Mouse (Mus musculus): ENCODE results near the gene Cmtr1.

Cmtr1 gene

DNA sequence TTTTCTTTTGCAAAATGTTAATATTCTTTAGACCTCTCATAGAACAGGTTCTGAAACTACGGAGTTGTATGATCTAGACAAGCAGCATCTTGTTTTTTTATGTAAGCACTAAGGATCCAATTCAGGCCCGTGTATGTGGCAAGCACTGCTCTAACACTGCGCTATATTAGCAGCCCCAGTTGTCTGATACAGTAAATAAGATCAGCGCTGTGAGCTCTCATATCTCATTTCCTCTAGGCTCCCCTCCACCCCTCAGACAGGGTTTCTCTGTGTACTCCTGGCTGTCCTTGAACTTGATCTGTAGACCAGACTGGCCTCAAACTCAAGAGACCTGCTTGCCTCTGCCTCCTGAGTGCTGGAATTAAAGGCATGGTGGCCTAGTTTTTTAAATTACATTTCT is 8.6 kb downstream of the Cmtr1 start:
- no peak for DNase-seq (ENCODE audit: inconsistent ontology term)

DNA sequence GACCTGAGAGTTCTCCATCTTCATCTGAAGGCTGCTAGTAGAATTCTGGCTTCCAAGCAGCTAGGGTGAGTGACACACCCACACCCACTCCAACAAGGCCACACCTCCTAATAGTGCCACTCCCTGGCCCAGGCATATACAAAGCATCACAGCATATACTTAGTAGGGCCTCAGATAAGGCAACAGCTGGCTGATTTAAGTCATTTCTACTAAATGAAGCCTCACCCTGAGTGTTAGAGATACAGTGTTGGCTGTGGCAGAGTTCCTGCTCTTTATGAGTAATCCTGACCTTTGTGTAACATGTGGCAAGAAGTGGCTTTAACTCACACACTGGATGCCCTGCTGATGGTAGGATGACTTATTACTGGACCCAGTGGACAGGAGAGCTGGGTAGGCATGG is 9.5 kb downstream of the Cmtr1 start:
- DNase-seq (ENCODE audit: inconsistent ontology term) = peak; percentile 18

DNA sequence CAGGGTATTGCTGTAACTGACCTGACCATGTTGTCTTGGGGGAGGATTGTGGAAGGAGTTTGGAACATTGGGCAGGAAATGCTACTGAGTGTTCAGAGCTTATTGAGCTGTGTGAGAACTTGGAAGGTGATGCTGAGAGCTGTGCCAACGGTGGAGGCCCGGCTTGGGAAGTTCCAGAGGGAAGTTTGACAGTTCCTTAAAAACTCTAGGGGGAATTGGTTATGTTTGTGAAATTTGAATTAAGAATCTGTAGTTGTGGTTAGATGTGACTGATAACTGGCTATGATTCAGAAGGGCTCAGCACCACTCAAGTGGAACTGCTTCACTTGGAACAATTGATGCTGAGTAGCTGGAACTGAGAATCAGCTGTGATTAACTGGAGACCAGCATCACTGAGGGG is 10.6 kb downstream of the Cmtr1 start:
- peak; percentile 69 for DNase-seq (ENCODE audit: inconsistent ontology term)

DNA sequence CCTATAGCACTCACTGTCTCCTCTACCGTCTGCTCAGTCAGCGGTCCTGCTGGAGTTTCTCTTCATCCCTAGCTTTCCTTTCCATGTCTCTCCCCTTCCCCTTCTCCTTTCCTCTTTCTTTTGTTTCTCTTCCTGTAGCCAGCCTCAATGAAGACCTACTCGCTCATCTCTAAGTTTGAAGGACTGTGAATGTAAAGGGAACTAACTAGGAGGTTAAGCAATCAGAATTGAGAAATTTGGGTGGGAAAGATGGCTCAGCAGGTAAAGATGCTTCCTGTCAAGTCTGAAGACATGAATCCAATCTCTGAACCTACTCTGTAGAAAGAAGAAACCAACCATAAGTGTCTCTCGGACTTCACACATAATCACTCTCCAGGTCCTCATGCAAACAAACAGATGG is 12.9 kb downstream of the Cmtr1 start:
- no peak for DNase-seq (ENCODE audit: inconsistent ontology term)

DNA sequence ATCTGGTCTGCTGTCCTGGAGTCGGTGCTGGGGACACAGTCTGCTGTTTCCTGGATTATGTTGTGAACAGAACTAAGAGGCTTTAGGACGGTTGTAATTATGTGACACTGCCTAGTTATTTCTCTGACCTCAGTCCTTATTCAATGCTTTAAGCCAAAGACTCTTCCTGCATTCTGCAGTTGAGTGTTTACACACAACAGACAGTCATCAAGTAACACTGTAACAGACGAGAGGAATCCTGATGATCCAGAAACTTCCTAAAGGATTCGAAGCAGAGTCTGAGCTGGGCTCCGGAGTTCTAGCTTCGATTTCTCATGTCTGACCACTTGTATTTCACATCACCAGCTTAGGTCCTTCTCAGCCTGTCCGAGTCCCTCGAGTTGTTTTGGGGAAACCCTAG is 18.1 kb downstream of the Cmtr1 start:
- no peak for DNase-seq (ENCODE audit: inconsistent ontology term)

DNA sequence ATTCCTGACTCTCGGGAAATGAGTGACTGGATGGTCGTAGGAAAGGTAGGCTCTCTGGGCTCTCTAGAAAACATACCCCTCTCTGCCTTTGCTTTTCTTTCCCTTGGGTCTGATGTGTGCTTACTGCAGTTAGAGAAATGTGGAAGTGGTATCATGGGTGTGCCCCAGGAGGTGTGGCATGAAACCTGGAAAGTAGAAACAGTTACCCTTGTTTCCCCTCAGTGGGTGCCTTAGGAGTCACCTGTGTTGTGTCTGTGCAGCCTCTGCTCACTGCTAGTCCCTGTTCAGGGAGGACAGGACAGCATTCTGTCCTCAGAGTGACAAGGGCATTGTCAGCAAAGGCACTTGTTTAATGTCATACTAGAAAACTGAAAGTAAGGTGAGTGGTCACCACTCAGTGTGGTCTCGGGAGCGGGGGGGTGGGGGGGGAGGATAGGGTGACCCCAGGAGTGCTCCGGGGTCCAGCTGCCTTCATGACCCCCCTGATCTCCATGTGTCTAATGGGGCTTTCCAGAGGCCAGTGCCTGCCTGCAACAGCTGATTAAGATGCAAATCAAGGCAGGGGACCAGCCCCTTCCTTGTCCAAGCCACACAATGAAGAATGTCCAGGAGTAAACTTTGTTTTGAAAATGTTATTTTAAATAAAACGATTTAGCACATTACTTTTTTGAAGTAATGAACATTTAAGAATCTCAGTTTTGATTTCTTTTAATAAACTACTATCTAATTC is 18.8 kb downstream of the Cmtr1 start:
- no peak for DNase-seq (ENCODE audit: inconsistent ontology term)

DNA sequence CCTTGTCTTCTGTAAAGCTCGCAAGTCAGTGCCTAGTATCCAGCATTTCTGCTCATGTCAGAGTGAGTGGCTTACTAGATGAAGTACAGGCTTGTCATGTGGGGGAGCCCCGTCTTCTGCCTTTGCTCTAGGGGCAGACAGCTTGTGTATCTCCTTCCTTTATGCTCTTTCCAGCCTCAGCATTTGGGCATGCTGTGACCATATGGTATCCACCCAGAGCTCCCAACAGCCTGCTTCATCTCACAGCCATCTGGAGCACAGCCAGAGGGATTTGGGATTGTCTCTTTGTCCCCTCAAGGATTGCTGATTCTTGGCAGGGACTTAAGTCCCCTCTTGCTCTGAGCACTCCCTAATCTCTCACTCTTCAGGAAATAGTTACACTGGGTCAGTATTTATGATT is 19.8 kb downstream of the Cmtr1 start:
- DNase-seq (ENCODE audit: inconsistent ontology term) = no peak

DNA sequence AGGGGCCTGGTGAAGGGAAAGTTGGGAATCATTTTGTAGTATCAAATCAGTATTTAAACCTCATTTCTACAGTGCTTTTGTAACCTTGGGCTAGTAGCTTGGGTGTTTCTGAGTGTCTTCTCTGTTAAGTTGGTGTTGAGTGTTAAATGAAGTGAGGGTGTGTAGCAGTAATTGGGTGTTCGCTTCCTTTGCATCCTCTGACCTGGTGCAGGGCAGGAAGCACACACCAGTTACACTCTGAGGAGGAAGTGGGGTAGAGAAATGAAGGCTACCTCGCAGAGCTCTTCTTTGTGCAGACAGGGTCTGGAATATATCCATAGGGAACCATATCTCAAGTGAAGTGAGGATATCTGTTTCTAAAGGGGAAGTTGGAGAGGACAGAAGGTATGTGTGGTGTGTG is 20.5 kb downstream of the Cmtr1 start:
- no peak for DNase-seq (ENCODE audit: inconsistent ontology term)

DNA sequence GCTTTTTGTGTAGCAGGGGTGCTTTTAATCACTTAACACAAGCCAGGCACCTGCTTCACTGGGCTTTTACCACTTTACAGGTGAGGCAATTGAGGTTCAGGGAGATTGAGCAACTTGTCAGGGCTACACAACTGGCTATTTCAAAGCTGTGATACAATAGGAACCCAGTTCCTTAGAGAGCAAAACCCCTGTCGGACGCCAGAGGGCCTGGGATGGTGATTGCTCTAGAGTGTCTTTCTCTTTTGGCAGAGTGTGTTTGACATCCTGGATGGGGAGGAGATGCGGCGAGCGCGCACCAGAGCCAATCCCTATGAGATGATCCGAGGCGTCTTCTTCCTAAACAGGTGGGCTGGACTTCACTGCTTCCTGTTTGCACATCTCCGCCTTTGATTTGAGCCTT is 21.3 kb downstream of the Cmtr1 start:
- DNase-seq (ENCODE audit: inconsistent ontology term) = no peak

DNA sequence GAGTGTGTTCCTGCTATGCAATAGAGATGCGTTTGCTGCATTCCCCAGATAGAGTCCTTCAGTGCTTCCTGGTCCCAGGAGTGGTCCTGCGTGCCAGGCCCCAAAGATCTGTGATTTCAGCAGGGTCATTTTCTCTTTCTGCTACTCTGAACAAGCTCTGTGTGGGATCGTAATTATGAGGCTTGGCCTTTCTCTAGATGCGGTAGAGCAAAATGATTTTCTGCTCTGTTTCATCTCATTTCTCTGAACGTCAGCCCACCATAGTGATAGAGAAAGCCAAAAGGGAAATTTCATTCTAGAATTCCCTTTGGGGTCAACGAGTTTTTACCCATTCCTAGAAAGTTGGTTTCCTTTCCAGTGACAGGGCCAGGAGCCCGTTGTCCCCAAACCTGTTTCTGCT is 21.9 kb downstream of the Cmtr1 start:
- DNase-seq (ENCODE audit: inconsistent ontology term) = peak; percentile 87

DNA sequence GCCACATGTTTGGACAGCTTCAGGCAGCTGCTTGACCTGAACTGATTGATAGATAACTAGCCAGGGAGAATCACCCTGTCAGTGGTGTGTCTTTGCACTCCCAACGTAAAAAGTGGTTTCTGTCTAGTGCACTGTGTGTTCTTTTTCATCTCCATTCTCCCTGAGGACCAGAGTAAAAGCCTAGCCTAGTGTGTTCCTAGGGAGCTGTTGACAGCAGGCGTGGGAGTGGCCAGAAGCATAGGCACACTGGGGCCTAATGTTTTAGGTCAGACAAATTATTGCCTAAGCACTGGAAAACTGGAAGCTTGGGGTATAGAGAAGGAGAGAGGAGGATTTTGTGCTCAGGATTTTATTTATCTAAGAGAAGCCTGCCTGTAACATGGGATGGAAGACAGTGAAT is 22.7 kb downstream of the Cmtr1 start:
- DNase-seq (ENCODE audit: inconsistent ontology term) = no peak

DNA sequence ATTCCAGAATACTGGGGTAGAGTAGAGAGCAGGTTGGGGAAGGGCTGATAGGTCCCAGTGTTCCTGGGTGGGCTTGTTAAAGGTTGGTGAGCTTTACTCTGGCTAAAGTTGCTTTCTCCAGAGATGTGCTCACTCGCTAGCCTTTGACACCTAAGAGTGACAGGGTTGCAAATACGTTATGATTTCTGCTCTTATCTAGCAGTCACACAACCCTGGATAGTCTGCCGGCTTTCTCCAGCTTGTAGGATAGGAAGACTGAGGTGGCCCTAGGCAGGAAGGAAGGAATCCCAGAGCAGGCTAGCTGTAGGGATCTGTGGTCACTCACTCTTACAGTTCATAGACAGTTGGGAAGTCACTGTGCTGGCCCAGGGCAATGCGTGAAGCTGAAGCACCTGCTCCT is 23.9 kb downstream of the Cmtr1 start:
- no peak for DNase-seq (ENCODE audit: inconsistent ontology term)

DNA sequence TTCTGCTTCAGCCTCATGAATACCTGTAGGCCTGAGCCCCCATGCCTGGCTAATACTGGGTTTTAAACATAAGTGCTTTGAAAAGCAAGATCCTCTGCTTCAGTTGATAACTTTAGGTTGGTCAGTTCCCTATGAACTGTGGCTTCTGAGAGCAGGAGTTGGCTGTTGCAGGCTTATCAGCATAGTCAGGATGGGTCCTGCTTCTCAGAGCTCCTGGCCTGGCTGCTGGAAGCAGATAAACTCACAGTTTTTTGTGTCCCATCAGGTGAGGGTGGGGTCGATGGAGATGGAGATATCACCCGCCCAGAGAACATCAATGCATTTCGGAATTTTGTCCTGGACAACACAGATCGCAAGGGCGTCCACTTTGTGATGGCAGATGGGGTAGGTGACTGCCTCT is 26.4 kb downstream of the Cmtr1 start:
- DNase-seq (ENCODE audit: inconsistent ontology term) = no peak

DNA sequence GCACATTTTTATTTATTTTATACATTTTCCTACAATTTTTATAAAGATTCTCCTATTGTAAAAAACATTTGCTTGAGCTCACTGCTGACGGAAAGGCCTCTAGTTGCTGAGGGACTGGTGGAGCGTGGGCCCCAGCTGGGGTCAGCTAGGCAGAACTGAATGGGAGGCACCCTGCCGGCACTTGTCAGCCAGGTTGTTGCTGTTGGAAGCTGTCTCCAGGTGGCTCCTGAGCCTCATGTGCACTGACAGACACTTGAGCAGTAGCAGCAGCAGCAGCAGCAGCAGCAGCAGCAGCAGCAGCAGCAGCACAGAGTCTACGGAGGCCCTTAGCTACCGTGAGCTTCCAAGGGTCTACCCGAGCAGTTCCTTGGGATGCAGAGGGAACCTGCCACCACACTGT is 27.0 kb downstream of the Cmtr1 start:
- no peak for DNase-seq (ENCODE audit: inconsistent ontology term)

DNA sequence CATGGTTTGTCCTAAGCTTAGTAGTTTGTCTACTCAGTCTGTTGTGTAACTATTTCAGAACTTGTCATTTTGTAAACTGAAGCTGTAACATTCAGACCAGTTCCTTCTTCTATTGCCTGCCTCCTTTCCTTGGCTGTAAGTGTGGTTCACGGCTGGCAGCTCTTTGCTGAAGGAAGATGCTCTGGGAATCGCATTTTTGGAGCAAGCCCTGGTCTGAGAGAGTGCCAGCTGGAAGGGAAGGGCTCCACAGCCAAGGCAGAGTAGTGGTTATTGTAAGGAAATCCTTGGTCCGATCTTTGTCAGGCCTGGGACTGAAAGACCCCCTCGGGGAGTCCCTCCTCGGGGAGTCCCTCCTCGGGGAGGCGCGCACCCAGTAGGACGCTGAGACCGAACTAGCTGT is 28.2 kb downstream of the Cmtr1 start:
- DNase-seq (ENCODE audit: inconsistent ontology term) = no peak

DNA sequence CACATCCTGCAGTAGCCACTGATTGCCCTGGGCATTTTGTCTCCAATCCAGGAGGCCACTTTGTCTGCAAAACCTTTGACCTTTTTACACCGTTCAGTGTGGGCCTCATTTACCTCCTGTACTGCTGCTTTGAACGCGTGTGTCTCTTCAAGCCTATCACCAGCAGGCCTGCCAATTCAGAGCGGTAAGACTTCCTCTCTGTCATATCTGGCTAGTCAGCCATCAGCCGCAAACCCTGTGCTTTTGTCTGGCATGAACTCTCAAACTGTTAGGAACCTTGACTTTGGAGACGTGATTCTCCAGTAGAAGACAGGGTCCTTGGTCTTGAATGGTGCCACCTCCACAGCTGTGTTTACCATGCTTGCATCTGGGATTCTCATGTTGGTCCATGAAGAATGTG is 29.9 kb downstream of the Cmtr1 start:
- DNase-seq (ENCODE audit: inconsistent ontology term) = no peak

DNA sequence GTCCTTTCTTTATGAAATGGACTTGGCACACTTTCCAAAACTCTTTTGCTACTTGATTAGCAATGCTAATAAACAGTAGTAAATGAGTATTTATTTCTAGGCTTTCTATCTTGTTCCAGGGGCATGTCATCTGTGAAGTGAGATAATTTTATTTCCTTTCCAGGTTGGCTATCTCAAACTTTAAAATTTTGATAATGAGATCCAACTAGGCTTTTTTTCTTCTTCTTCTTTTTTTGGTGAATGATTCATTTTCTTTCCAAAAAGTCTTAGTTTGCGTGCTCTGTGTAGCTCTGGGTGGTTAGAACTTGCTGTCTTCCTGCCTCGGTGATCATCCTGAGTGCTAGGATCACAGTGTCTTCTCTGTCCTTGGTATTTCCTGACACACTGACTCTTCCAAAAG is 32.4 kb downstream of the Cmtr1 start:
- no peak for DNase-seq (ENCODE audit: inconsistent ontology term)

DNA sequence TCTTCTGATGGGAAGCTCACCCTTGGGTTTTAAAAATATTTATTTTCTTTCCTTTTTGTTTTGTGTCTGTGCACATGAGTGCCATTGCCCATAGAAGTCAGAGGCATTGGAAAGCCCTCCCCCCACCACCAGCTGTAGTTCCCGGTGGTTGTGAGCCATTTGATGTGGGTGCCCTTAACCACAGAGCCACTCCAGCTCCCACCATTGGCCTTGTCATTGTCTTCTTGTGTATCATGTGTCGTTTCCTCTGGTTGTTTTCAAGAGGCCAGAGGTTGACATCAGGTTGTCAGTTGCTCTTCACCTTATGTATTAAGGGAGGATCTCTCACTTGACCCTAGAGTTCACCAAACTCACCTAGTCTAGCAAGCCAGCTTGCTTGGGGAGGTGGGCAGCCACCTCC is 33.2 kb downstream of the Cmtr1 start:
- no peak for DNase-seq (ENCODE audit: inconsistent ontology term)

DNA sequence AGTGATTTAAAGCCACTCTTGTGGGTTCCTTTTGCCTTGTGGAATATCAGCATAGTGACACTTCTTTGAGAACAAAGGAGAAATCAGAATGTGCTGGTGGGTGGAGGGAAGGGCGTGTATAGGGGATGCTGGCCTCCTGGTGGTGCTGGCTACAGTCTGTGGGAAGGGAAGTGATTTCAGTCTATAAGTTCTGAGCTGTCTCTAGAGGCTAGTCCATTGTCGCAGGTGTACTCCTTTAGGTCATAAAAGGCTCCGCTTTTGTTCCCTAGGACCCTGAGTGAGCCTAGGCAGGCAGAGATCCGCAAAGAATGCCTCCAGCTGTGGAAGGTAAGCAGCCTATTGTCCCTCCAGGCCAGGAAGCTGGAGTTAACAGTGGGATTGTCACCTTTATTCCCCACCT is 34.1 kb downstream of the Cmtr1 start:
- DNase-seq (ENCODE audit: inconsistent ontology term) = no peak

DNA sequence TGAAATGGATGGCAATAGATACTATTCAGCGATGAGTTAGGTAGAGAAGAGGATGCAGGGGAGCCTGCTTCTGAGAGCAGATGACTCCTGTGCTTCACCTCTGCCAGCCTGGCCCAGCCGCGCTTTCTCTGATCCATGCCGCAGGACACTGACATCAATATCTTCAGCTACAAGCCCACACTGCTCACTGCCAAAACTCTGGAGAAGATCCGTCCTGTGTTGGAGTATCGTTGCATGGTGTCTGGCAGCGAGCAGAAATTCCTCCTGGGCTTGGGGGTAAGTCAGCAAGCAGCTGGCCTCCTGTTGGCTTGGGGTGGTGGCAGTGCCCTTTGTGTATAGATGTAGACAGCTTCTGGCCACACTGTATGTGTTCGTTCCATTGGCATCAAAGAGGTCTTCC is 36.5 kb downstream of the Cmtr1 start:
- no peak for DNase-seq (ENCODE audit: inconsistent ontology term)

DNA sequence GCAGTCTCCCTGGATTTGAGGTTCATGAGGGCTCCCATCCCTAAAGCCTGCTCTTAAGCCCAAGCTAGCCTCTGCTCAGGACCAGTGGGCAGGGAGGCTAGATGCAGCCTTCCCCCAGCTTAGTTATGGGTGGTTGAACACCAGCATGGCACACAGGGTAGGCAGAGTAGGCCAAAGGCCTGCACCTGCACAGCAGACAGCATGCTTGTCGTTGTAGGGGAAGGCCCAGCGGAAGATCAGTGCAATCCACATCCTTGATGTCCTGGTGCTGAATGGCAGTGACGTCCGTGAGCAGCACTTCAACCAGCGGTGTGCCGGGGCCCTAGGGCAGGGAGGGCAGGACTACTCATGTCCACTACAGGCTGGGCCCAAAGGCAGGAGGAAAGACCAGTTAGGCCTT is 38.0 kb downstream of the Cmtr1 start:
- no peak for DNase-seq (ENCODE audit: inconsistent ontology term)

DNA sequence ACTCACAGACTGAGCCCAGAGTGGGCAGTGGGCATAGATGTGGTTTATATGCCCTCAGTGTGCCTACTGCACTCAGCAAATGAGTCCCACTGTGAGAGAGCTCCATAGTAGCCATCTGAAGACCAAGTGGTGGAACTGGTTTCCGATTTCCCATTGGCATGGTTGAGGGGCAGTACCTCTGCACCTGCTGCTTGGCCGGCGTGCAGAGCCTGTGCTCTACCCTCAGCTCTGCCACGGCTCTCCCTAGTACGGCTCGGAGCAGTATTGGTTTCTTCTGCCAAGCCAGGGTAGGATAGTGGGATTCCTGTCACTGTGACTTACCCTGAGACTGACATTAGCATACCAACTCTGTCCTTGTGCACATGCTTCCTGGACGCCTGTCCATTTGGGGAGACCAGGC is 40.2 kb downstream of the Cmtr1 start:
- no peak for DNase-seq (ENCODE audit: inconsistent ontology term)

DNA sequence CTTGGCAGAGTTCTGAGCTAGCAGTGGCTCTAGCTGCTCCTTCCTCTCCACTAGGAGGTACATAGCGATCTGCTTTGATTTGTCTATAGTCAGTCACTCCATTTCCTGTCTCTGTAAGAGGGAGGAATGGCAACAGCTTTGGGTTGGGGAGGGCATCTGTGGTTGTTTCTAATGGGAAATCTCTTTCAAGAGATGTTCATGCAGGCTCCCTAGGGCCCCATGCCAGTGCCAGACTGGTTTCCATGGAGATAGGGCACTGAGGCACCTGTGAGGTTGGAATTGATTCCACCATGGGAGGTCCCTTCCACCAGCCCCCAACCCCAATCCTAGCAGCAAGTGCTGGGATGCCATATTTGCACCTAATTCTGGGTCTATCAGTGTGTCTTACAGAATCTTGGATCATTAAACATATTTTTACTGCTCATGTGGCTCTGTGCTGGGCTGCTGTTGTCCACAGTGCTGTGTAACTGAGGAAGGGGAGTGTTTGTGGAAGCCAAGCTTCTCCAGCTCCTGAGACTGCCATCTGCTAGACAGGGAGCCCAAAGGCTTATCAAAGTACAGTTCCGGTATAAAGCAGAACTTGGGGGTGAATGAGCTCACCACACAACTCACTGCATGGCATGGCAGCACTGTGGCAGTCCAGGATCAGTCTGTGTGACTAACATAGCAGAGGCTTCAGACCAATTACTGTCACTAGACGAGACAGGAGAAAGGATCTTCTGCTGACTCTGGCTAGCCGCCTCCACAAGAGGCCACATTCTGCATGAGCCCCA is 42.7 kb downstream of the Cmtr1 start:
- DNase-seq (ENCODE audit: inconsistent ontology term) = no peak

DNA sequence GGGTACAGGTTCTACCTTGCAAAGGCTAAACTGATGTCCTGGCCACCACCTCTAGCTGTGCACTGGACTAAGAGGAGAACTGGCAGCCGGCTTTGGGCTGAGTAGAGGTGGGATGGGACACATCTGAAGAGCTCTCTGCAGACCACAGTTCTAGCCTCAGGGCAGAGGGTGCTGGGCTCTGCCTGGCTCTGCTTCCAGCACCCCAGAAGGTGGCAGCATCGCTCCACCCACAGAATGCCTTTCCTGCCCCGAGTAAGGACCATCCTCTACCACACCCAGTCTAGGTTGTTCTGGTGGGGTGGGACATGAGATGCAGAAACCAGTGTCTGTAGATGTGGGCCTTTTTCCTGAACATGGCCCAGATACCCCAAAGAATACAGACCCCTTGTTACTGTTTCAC is 44.4 kb downstream of the Cmtr1 start:
- peak; percentile 72 for DNase-seq (ENCODE audit: inconsistent ontology term)
